ENCODE assay signal across 1 mouse cellular context in genomic region chr5:143604157-143604774, GRCm38 (mm10).
TF ChIP-seq lines count a peak whose summit lies in the region.

No protein-coding gene starts in this region.

TF ChIP-seq in CH12.LX, 34 proteins besides CTCF, POLR2A, EP300 and RAD21 (continued from another document):
- TF ChIP-seq USF2 (conservative IDR thresholded peaks at IDR 0.05; ENCODE audit: low read depth, low read length) (no peak), HCFC1 (IDR thresholded peaks at IDR 0.05; ENCODE audit: low read depth, low read length) (no peak), MYC (IDR thresholded peaks at IDR 0.05; ENCODE audit: low read depth, low read length) (no peak), CHD1 (IDR thresholded peaks at IDR 0.05; ENCODE audit: low read depth, low read length) (no peak), USF1 (IDR thresholded peaks at IDR 0.05; ENCODE audit: low read depth, low read length) (no peak), MEF2A (IDR thresholded peaks at IDR 0.05; ENCODE audit: borderline replicate concordance, low read depth, low read length) (no peak), TCF12 (IDR thresholded peaks at IDR 0.05; ENCODE audit: low read depth, low read length) (no peak), MXI1 (IDR thresholded peaks at IDR 0.05; ENCODE audit: low read depth, low read length) (no peak), E2F4 (IDR thresholded peaks at IDR 0.05; ENCODE audit: insufficient replicate concordance, low read depth, low read length) (no peak), JUN (IDR thresholded peaks at IDR 0.05; ENCODE audit: insufficient read depth, low read depth, low read length) (no peak), IRF4 (IDR thresholded peaks at IDR 0.05; ENCODE audit: low read depth, low read length) (no peak), ETS1 (conservative IDR thresholded peaks at IDR 0.05; ENCODE audit: low read depth, low read length) (no peak), SMC3 (IDR thresholded peaks at IDR 0.05; ENCODE audit: low read depth, low read length) (no peak)
